Mouse (Mus musculus) forebrain, embryonic 13.5 days (tissue): ENCODE results near the gene Ndufa10. TPM values are rescaled to one million over a fixed set of nuclear protein-coding genes. Genes with fewer than 3 reads are reported as not detected.

Source experiments
- ATAC-seq: fragments of 200-750 bp; cut with Nextera tagmentation; 2 replicates; pipeline ENCODE4 v1.8.0; 2017
- H3K27ac ChIP-seq: fragments of 300-500 bp; sonication (generic); 2 replicates; pipeline ENCODE4 v1.5.1; 2015; ENCODE audit warnings: inconsistent platforms, mild to moderate bottlenecking, moderate library complexity
- H3K27me3 ChIP-seq: fragments of 300-500 bp; sonication (generic); 2 replicates; pipeline ENCODE4 v1.6.1; 2015; ENCODE audit warnings: mild to moderate bottlenecking, inconsistent platforms
- H3K36me3 ChIP-seq: fragments of 300-500 bp; sonication (generic); 2 replicates; pipeline ENCODE4 v1.6.1; 2015; ENCODE audit warnings: mild to moderate bottlenecking, inconsistent platforms; ENCODE audit not compliant: poor library complexity, severe bottlenecking
- H3K4me1 ChIP-seq: fragments of 300-500 bp; sonication (generic); 2 replicates; pipeline ENCODE4 v1.6.1; 2015; ENCODE audit warnings: inconsistent platforms
- H3K4me2 ChIP-seq: fragments of 300-500 bp; sonication (generic); 2 replicates; pipeline ENCODE4 v1.6.1; 2015; ENCODE audit warnings: inconsistent platforms, mild to moderate bottlenecking, moderate library complexity
- H3K4me3 ChIP-seq: fragments of 300-500 bp; sonication (generic); 2 replicates; pipeline ENCODE4 v1.5.1; 2015; ENCODE audit warnings: mild to moderate bottlenecking, inconsistent platforms
- H3K9ac ChIP-seq: fragments of 300-500 bp; sonication (generic); 2 replicates; pipeline ENCODE4 v1.6.1; 2015; ENCODE audit warnings: mild to moderate bottlenecking, inconsistent platforms
- H3K9me3 ChIP-seq: fragments of 300-500 bp; sonication (generic); replicated peaks from 2 replicates; pipeline ENCODE4 v1.6.1; 2016; ENCODE audit warnings: inconsistent platforms
- WGBS: fragments of 180-500 bp; shearing (Covaris S2); methylation state at CpG from one replicate; pipeline ENCODE4 v1.1.7; 2015; 5-methylcytosine and 5-hydroxymethylcytosine counted together
- microRNA-seq: library from miRNA; unstranded; fragments of <30 nt; microRNA quantifications from one replicate; pipeline ENCODE4, GENCODE M21; 2016
- polyA plus RNA-seq: library from polyadenylated mRNA; unstranded; fragments of >200 nt; fragmentation: Nextera tagmentation; extraction: Ambion mirVana; gene quantifications from 2 replicates; pipeline ENCODE4 v1.2.1, GENCODE M21; 2015

The Ndufa10 gene
- polyA plus RNA-seq, 1 experiment from 2014 or later = 262 TPM

- Histone ChIP-seq H3K27ac (no peak overlapping the region), H3K4me1 (no peaks in the 10 kb centered on the region), H3K27me3 (no peaks in the 10 kb centered on the region), H3K4me2 (no peak overlapping the region), H3K36me3 (no peaks in the 10 kb centered on the region), H3K4me3 (no peak overlapping the region), H3K9ac (no peak overlapping the region), H3K9me3 (no peaks in the 10 kb centered on the region)
- no peak for ATAC-seq
- 80% methylated on average over 5 of the region's 5 CpGs for WGBS
These were observed 68.5 kb downstream of the Ndufa10 start for GRCm38 (mm10) chr1:92405131-92405530.

GRCm38 (mm10) chr1:92400556-92400955 lies 73.1 kb downstream of the Ndufa10 start:
- Histone ChIP-seq H3K4me2 (no peak overlapping the region), H3K4me1 (peaks cover 15% of the 10 kb centered on the region), H3K9ac (no peak overlapping the region), H3K36me3 (no peaks in the 10 kb centered on the region), H3K4me3 (no peak overlapping the region), H3K9me3 (no peaks in the 10 kb centered on the region), H3K27ac (no peak overlapping the region), H3K27me3 (no peaks in the 10 kb centered on the region)
- 94% methylated on average over 2 of the region's 2 CpGs for WGBS
- no peak for ATAC-seq

- Histone ChIP-seq H3K27ac (no peak overlapping the region), H3K9ac (no peak overlapping the region), H3K4me3 (no peak overlapping the region), H3K4me1 (peaks cover 15% of the 10 kb centered on the region), H3K36me3 (no peaks in the 10 kb centered on the region), H3K27me3 (no peaks in the 10 kb centered on the region), H3K9me3 (no peaks in the 10 kb centered on the region), H3K4me2 (no peak overlapping the region)
- WGBS = 45% methylated on average over 7 of the region's 7 CpGs
- ATAC-seq = no peak
These were observed 75.1 kb downstream of the Ndufa10 start for GRCm38 (mm10) chr1:92398601-92399000.

- 7% methylated on average over 12 of the region's 12 CpGs for WGBS
These were observed 76.1 kb downstream of the Ndufa10 start for GRCm38 (mm10) chr1:92397511-92398051.

GRCm38 (mm10) chr1:92394279-92394678 lies 79.4 kb downstream of the Ndufa10 start:
- no peak overlapping the region for H3K27ac ChIP-seq
- 87% methylated on average over 3 of the region's 3 CpGs for WGBS
- H3K4me2 ChIP-seq = no peak overlapping the region
- no peak overlapping the region for H3K4me3 ChIP-seq
- no peak for ATAC-seq
- H3K9me3 ChIP-seq = no peaks in the 10 kb centered on the region
- peaks cover 15% of the 10 kb centered on the region for H3K4me1 ChIP-seq
- H3K36me3 ChIP-seq = no peaks in the 10 kb centered on the region
- H3K9ac ChIP-seq = no peak overlapping the region
- no peaks in the 10 kb centered on the region for H3K27me3 ChIP-seq

More at GRCm38 (mm10) chr1:92397511-92398051, 76.1 kb downstream of the Ndufa10 start:
- peak; percentile 63 for ATAC-seq
- H3K27ac ChIP-seq = 0 out of 2 replicates have a peak overlapping the region, but pooled peaks have one; percentile 31
- no peaks in the 10 kb centered on the region for H3K27me3 ChIP-seq
- no peaks in the 10 kb centered on the region for H3K36me3 ChIP-seq
- no peaks in the 10 kb centered on the region for H3K9me3 ChIP-seq
- no peak overlapping the region for H3K4me3 ChIP-seq
- H3K4me2 ChIP-seq = peak overlapping the region; percentile 30
- H3K9ac ChIP-seq = 0 out of 2 replicates have a peak overlapping the region, but pooled peaks have one; percentile 30
- peaks cover 15% of the 10 kb centered on the region for H3K4me1 ChIP-seq

GRCm38 (mm10) chr1:92393166-92393565 lies 80.5 kb downstream of the Ndufa10 start:
- Histone ChIP-seq H3K27ac (no peak overlapping the region), H3K4me2 (no peak overlapping the region), H3K4me3 (no peak overlapping the region), H3K36me3 (no peaks in the 10 kb centered on the region), H3K9ac (no peak overlapping the region), H3K4me1 (peaks cover 11% of the 10 kb centered on the region), H3K27me3 (no peaks in the 10 kb centered on the region), H3K9me3 (no peaks in the 10 kb centered on the region)
- ATAC-seq = no peak
- 92% methylated on average over 6 of the region's 6 CpGs for WGBS

Small RNAs within 50 kb of the gene (microRNA-seq; reads per million reads assigned to microRNA genes)
- 3.2 reads per million, percentile 6 among the genes with 10 or more reads in this experiment for gene Mir6900

Other genes starting within 250 kb of the Ndufa10 start
- not detected in 2 replicates for gene Olfr1416, start 11.3 kb upstream of the Ndufa10 start, polyA plus RNA-seq
- not detected in 2 replicates for gene Olfr1415, start 22.2 kb upstream of the Ndufa10 start, polyA plus RNA-seq
- gene Olfr1414, start 44.8 kb upstream of the Ndufa10 start, polyA plus RNA-seq = not detected in 2 replicates
- gene Olfr1413, start 97.5 kb upstream of the Ndufa10 start, polyA plus RNA-seq = not detected in 2 replicates
- not detected in 2 replicates for gene Olfr1412, start 111.9 kb upstream of the Ndufa10 start, polyA plus RNA-seq
- not detected in 2 replicates for gene Olfr1411, start 120.6 kb upstream of the Ndufa10 start, polyA plus RNA-seq
- not detected in 2 replicates for gene Olfr1410, start 131.9 kb upstream of the Ndufa10 start, polyA plus RNA-seq
- not detected in 2 replicates for gene Olfr12, start 143.9 kb upstream of the Ndufa10 start, polyA plus RNA-seq
- gene Cops9, start 168.1 kb upstream of the Ndufa10 start, polyA plus RNA-seq = 542 and 587 TPM in 2 replicates
- 0.10 and 0.11 TPM in 2 replicates for gene Otos, start 175.0 kb upstream of the Ndufa10 start, polyA plus RNA-seq